Mouse (Mus musculus): Measurements from ENCODE around the gene Gm4952. TPM values are rescaled to one million over a fixed set of nuclear protein-coding genes. Genes with fewer than 3 reads are reported as not detected.

The Gm4952 gene
- polyA plus RNA-seq, 1 experiment: not detected

- H3K36me3 ChIP-seq (ENCODE audit: control insufficient read depth, insufficient read depth): no peaks in the 10 kb centered on the region
- TF ChIP-seq MYOD1 (IDR thresholded peaks at IDR 0.05; ENCODE audit: control insufficient read depth in 1 of 3, insufficient read length in 2 of 3, low read depth in 2 of 3) (no peak), CEBPB (IDR thresholded peaks at IDR 0.05; ENCODE audit: insufficient read depth, poor library complexity, severe bottlenecking) (no peak), TCF3 (IDR thresholded peaks at IDR 0.05; ENCODE audit: insufficient read length, low read depth) (no peak), E2F4 (IDR thresholded peaks at IDR 0.05; ENCODE audit: insufficient read depth) (no peak), MYOG (IDR thresholded peaks at IDR 0.05; ENCODE audit: control insufficient read depth in 1 of 3, insufficient read depth in 1 of 3, insufficient read length in 2 of 3, low read depth in 2 of 3) (no peak), POLR2AphosphoS2 (IDR thresholded peaks at IDR 0.05; ENCODE audit: insufficient read length, low read depth) (no peak), USF1 (IDR thresholded peaks at IDR 0.05; ENCODE audit: low read depth) (no peak), SRF (IDR thresholded peaks at IDR 0.05; ENCODE audit: control insufficient read depth, insufficient read length, low read depth) (no peak), POLR2A (IDR thresholded peaks at IDR 0.05; ENCODE audit: insufficient read length, low read depth) (no peak), MAX (IDR thresholded peaks at IDR 0.05; ENCODE audit: low read depth) (no peak), REST (IDR thresholded peaks at IDR 0.05; ENCODE audit: insufficient read depth, insufficient read length) (no peak), TCF12 (IDR thresholded peaks at IDR 0.05; ENCODE audit: insufficient read depth, poor library complexity, severe bottlenecking) (no peak)
Measured at GRCm38 (mm10) chr19:12598674-12599073, 1.1 kb upstream of the Gm4952 start.

DNA sequence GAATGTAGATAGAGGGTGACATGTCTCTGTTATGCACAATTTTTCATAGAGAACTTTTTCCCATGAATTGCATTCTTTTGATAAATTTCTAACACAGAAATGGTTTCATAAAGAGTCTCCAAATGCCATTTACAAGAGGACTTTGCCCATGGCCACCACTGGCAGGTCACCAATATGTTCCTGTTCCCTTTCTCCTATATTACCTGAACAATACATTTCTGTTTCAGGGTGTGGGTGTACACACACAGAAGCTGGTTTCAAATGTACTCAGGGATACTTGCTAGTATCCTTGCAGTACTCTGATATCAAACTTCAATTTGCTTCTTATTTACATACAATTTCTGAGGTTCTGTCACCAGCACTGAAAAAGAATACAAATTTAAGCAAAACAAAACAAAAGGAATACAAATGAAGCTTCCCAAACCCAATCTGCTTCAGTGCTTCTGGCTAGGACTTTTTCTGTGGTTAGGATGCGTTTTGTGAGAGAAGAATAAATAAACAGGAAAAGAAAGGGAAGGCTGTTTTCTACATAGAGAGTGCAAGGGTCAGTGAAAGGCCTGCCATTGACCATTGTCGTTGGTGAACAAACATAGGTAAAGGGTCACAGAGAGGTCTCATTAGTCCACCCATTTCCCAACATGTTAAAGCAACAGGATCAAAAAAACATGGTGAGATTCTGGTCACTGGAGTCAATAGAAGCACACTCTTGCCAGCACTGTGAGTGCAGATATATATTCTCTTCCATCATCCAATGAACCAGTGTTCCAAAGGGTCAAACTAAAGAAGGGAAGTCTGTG lies 1.1 kb downstream of the Gm4952 start:
- H3K36me3 ChIP-seq (ENCODE audit: control insufficient read depth, insufficient read depth): no peaks in the 10 kb centered on the region
- H3K79me2 ChIP-seq (ENCODE audit: control insufficient read depth, insufficient read depth): no peaks in the 10 kb centered on the region
- no peak overlapping the region for H3ac ChIP-seq (ENCODE audit: control insufficient read depth, insufficient read length)
- no peak overlapping the region for H3K4me3 ChIP-seq
- H3K27me3 ChIP-seq (ENCODE audit: control insufficient read depth, insufficient read depth, insufficient read length): no peaks in the 10 kb centered on the region
- TF ChIP-seq MAX (IDR thresholded peaks at IDR 0.05; ENCODE audit: low read depth) (no peak), REST (IDR thresholded peaks at IDR 0.05; ENCODE audit: insufficient read depth, insufficient read length) (no peak), TCF3 (IDR thresholded peaks at IDR 0.05; ENCODE audit: insufficient read length, low read depth) (no peak), E2F4 (IDR thresholded peaks at IDR 0.05; ENCODE audit: insufficient read depth) (no peak), POLR2A (IDR thresholded peaks at IDR 0.05; ENCODE audit: insufficient read length, low read depth) (no peak), SRF (IDR thresholded peaks at IDR 0.05; ENCODE audit: control insufficient read depth, insufficient read length, low read depth) (no peak), MYOG (IDR thresholded peaks at IDR 0.05; ENCODE audit: control insufficient read depth in 1 of 3, insufficient read depth in 1 of 3, insufficient read length in 2 of 3, low read depth in 2 of 3) (no peak), POLR2AphosphoS2 (IDR thresholded peaks at IDR 0.05; ENCODE audit: insufficient read length, low read depth) (no peak), MYOD1 (IDR thresholded peaks at IDR 0.05; ENCODE audit: control insufficient read depth in 1 of 3, insufficient read length in 2 of 3, low read depth in 2 of 3) (no peak), TCF12 (IDR thresholded peaks at IDR 0.05; ENCODE audit: insufficient read depth, poor library complexity, severe bottlenecking) (no peak)
- no peak overlapping the region for H3K4me2 ChIP-seq (ENCODE audit: low read depth)

More at GRCm38 (mm10) chr19:12598674-12599073, 1.1 kb upstream of the Gm4952 start:
- no peaks in the 10 kb centered on the region for H3K27me3 ChIP-seq (ENCODE audit: control insufficient read depth, insufficient read depth, insufficient read length)
- no peak overlapping the region for H3ac ChIP-seq (ENCODE audit: control insufficient read depth, insufficient read length)
- no peak overlapping the region for H3K4me2 ChIP-seq (ENCODE audit: low read depth)
- H3K79me2 ChIP-seq (ENCODE audit: control insufficient read depth, insufficient read depth): no peaks in the 10 kb centered on the region
- no peak overlapping the region for H3K4me3 ChIP-seq

- Histone ChIP-seq H3K36me3 (ENCODE audit: control insufficient read depth, insufficient read depth) (no peaks in the 10 kb centered on the region), H3ac (ENCODE audit: control insufficient read depth, insufficient read length) (no peak overlapping the region), H3K4me2 (ENCODE audit: low read depth) (no peak overlapping the region), H3K4me3 (no peak overlapping the region), H3K79me2 (ENCODE audit: control insufficient read depth, insufficient read depth) (no peaks in the 10 kb centered on the region), H3K27me3 (ENCODE audit: control insufficient read depth, insufficient read depth, insufficient read length) (no peaks in the 10 kb centered on the region)
- no peak for TF ChIP-seq E2F4 (IDR thresholded peaks at IDR 0.05; ENCODE audit: insufficient read depth)
- no peak for TF ChIP-seq CEBPB (IDR thresholded peaks at IDR 0.05; ENCODE audit: insufficient read depth, poor library complexity, severe bottlenecking)
- no peak for TF ChIP-seq USF1 (IDR thresholded peaks at IDR 0.05; ENCODE audit: low read depth)
- no peak for TF ChIP-seq REST (IDR thresholded peaks at IDR 0.05; ENCODE audit: insufficient read depth, insufficient read length)
- no peak for TF ChIP-seq TCF12 (IDR thresholded peaks at IDR 0.05; ENCODE audit: insufficient read depth, poor library complexity, severe bottlenecking)
- no peak for TF ChIP-seq POLR2AphosphoS2 (IDR thresholded peaks at IDR 0.05; ENCODE audit: insufficient read length, low read depth)
- TF ChIP-seq TCF3 (IDR thresholded peaks at IDR 0.05; ENCODE audit: insufficient read length, low read depth): no peak
- no peak for TF ChIP-seq POLR2A (IDR thresholded peaks at IDR 0.05; ENCODE audit: insufficient read length, low read depth)
- TF ChIP-seq MYOD1 (IDR thresholded peaks at IDR 0.05; ENCODE audit: control insufficient read depth in 1 of 3, insufficient read length in 2 of 3, low read depth in 2 of 3): no peak
- no peak for TF ChIP-seq MYOG (IDR thresholded peaks at IDR 0.05; ENCODE audit: control insufficient read depth in 1 of 3, insufficient read depth in 1 of 3, insufficient read length in 2 of 3, low read depth in 2 of 3)
- no peak for TF ChIP-seq MAX (IDR thresholded peaks at IDR 0.05; ENCODE audit: low read depth)
Measured at GRCm38 (mm10) chr19:12608336-12608735, 8.6 kb downstream of the Gm4952 start.

GRCm38 (mm10) chr19:12613646-12614045 lies 13.9 kb downstream of the Gm4952 start:
- H3K79me2 ChIP-seq (ENCODE audit: control insufficient read depth, insufficient read depth): no peaks in the 10 kb centered on the region
- no peak overlapping the region for H3K4me2 ChIP-seq (ENCODE audit: low read depth)
- no peaks in the 10 kb centered on the region for H3K27me3 ChIP-seq (ENCODE audit: control insufficient read depth, insufficient read depth, insufficient read length)
- no peak overlapping the region for H3K4me3 ChIP-seq
- TF ChIP-seq TCF3 (IDR thresholded peaks at IDR 0.05; ENCODE audit: insufficient read length, low read depth) (no peak), MYOG (IDR thresholded peaks at IDR 0.05; ENCODE audit: control insufficient read depth in 1 of 3, insufficient read depth in 1 of 3, insufficient read length in 2 of 3, low read depth in 2 of 3) (no peak)
- H3K36me3 ChIP-seq (ENCODE audit: control insufficient read depth, insufficient read depth): no peaks in the 10 kb centered on the region
- H3ac ChIP-seq (ENCODE audit: control insufficient read depth, insufficient read length): no peak overlapping the region

DNA sequence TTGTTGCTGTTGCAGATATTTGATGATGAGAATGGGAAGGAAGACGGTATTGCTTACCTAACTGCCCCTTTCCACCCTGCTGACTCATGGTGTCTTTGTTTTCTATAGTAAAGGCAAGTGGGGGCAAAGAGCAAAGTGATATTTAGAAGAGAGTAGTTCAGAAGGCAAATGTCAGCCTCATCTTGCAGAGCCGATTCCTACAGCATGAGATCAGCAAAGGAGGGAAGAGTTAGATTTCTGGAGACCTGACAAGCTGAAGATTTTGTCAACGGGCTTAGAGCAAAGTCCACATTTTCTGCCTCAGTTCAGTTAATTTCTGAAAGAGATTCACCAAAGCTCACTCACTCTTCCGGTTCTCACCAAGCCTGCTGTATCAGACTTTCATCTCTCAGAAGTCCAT lies 33.4 kb downstream of the Gm4952 start, which contains the start of gene Glyat:
Gene Glyat (plus strand): TSS at position 133 of the 400 bp plus-strand sequence.
- Histone ChIP-seq H3ac (ENCODE audit: control insufficient read depth, insufficient read length) (no peak within 1 kb of the TSS), H3K4me3 (no peak within 1 kb of the TSS), H3K27me3 (ENCODE audit: control insufficient read depth, insufficient read depth, insufficient read length) (no peaks in the 10 kb centered on the region), H3K36me3 (ENCODE audit: control insufficient read depth, insufficient read depth) (no peaks in the 10 kb centered on the region), H3K79me2 (ENCODE audit: control insufficient read depth, insufficient read depth) (no peaks in the 10 kb centered on the region), H3K4me2 (ENCODE audit: low read depth) (no peak within 1 kb of the TSS)
- TF ChIP-seq CEBPB (IDR thresholded peaks at IDR 0.05; ENCODE audit: insufficient read depth, poor library complexity, severe bottlenecking): no peak
- TF ChIP-seq E2F4 (IDR thresholded peaks at IDR 0.05; ENCODE audit: insufficient read depth): no peak
- TF ChIP-seq MYOG (IDR thresholded peaks at IDR 0.05; ENCODE audit: control insufficient read depth in 1 of 3, insufficient read depth in 1 of 3, insufficient read length in 2 of 3, low read depth in 2 of 3): no peak
- no peak for TF ChIP-seq POLR2AphosphoS2 (IDR thresholded peaks at IDR 0.05; ENCODE audit: insufficient read length, low read depth)
- no peak for TF ChIP-seq POLR2A (IDR thresholded peaks at IDR 0.05; ENCODE audit: insufficient read length, low read depth)
- TF ChIP-seq TCF12 (IDR thresholded peaks at IDR 0.05; ENCODE audit: insufficient read depth, poor library complexity, severe bottlenecking): no peak
- no peak for TF ChIP-seq USF1 (IDR thresholded peaks at IDR 0.05; ENCODE audit: low read depth)
- TF ChIP-seq MYOD1 (IDR thresholded peaks at IDR 0.05; ENCODE audit: control insufficient read depth in 1 of 3, insufficient read length in 2 of 3, low read depth in 2 of 3): no peak
- TF ChIP-seq TCF3 (IDR thresholded peaks at IDR 0.05; ENCODE audit: insufficient read length, low read depth): no peak
- no peak for TF ChIP-seq SRF (IDR thresholded peaks at IDR 0.05; ENCODE audit: control insufficient read depth, insufficient read length, low read depth)
- no peak for TF ChIP-seq MAX (IDR thresholded peaks at IDR 0.05; ENCODE audit: low read depth)
- no peak for TF ChIP-seq REST (IDR thresholded peaks at IDR 0.05; ENCODE audit: insufficient read depth, insufficient read length)

All from myocyte (in vitro differentiated cells).